Mouse (Mus musculus): ENCODE results near the gene Slc9b1. TPM values are rescaled to one million over a fixed set of nuclear protein-coding genes. Genes with fewer than 3 reads are reported as not detected.

Gene Slc9b1
- polyA plus RNA-seq, 1 experiment from 2014 or later, result 0.27 TPM

- H3K9ac ChIP-seq (ENCODE audit: low read depth, low read length), result no peak overlapping the region
- no peak overlapping the region for H3K4me2 ChIP-seq (replicated peaks; ENCODE audit: low read depth, low read length)
- H3K4me3 ChIP-seq (ENCODE audit: low read length), result no peak overlapping the region
- H3K4me1 ChIP-seq (ENCODE audit: control insufficient read depth, insufficient read depth, low read length), result no peaks in the 10 kb centered on the region
- H3K36me3 ChIP-seq (ENCODE audit: control insufficient read depth, insufficient read depth, low read length), result peaks cover 13% of the 10 kb centered on the region; the same call in 1 of the 2 replicates
- H3K27ac ChIP-seq (ENCODE audit: low read depth, low read length), result no peak overlapping the region
- H3K27me3 ChIP-seq (ENCODE audit: control insufficient read depth, insufficient read depth, low read length), result no peaks in the 10 kb centered on the region
- no peaks in the 10 kb centered on the region for H3K9me3 ChIP-seq (ENCODE audit: control insufficient read depth, low read length)
- ATAC-seq (ENCODE audit: low FRiP score, low TSS enrichment), result peak; percentile 83
- 11% methylated on average over 10 of the region's 10 CpGs for WGBS
Measured at GRCm38 (mm10) chr3:135402201-135402658, 54.4 kb downstream of the Slc9b1 start.

GRCm38 (mm10) chr3:135403211-135403610, 55.4 kb downstream of the Slc9b1 start:
- Histone ChIP-seq H3K4me3 (ENCODE audit: low read length) (no peak overlapping the region), H3K9me3 (ENCODE audit: control insufficient read depth, low read length) (no peaks in the 10 kb centered on the region), H3K27ac (ENCODE audit: low read depth, low read length) (no peak overlapping the region), H3K4me2 (replicated peaks; ENCODE audit: low read depth, low read length) (no peak overlapping the region), H3K4me1 (ENCODE audit: control insufficient read depth, insufficient read depth, low read length) (no peaks in the 10 kb centered on the region), H3K27me3 (ENCODE audit: control insufficient read depth, insufficient read depth, low read length) (no peaks in the 10 kb centered on the region), H3K9ac (ENCODE audit: low read depth, low read length) (no peak overlapping the region), H3K36me3 (ENCODE audit: control insufficient read depth, insufficient read depth, low read length) (peaks cover 17% of the 10 kb centered on the region; the same call in 1 of the 2 replicates)
- 87% methylated on average over 9 of the region's 9 CpGs for WGBS
- ATAC-seq (ENCODE audit: low FRiP score, low TSS enrichment), result no peak

- Histone ChIP-seq H3K4me2 (replicated peaks; ENCODE audit: low read depth, low read length) (no peak overlapping the region), H3K9ac (ENCODE audit: low read depth, low read length) (no peak overlapping the region), H3K27ac (ENCODE audit: low read depth, low read length) (no peak overlapping the region), H3K4me3 (ENCODE audit: low read length) (no peak overlapping the region), H3K27me3 (ENCODE audit: control insufficient read depth, insufficient read depth, low read length) (no peaks in the 10 kb centered on the region), H3K9me3 (ENCODE audit: control insufficient read depth, low read length) (no peaks in the 10 kb centered on the region), H3K4me1 (ENCODE audit: control insufficient read depth, insufficient read depth, low read length) (no peaks in the 10 kb centered on the region), H3K36me3 (ENCODE audit: control insufficient read depth, insufficient read depth, low read length) (peaks cover 17% of the 10 kb centered on the region; the same call in 1 of the 2 replicates)
- 78% methylated on average over 5 of the region's 5 CpGs for WGBS
- ATAC-seq (ENCODE audit: low FRiP score, low TSS enrichment), result no peak
Measured at GRCm38 (mm10) chr3:135403856-135404255, 56.0 kb downstream of the Slc9b1 start.

- no peaks in the 10 kb centered on the region for H3K4me1 ChIP-seq (ENCODE audit: control insufficient read depth, insufficient read depth, low read length)
- H3K36me3 ChIP-seq (ENCODE audit: control insufficient read depth, insufficient read depth, low read length), result peaks cover 20% of the 10 kb centered on the region; the same call in 1 of the 2 replicates
- ATAC-seq (ENCODE audit: low FRiP score, low TSS enrichment), result no peak
- 84% methylated on average over 4 of the region's 4 CpGs for WGBS
- no peak overlapping the region for H3K4me2 ChIP-seq (replicated peaks; ENCODE audit: low read depth, low read length)
- no peak overlapping the region for H3K27ac ChIP-seq (ENCODE audit: low read depth, low read length)
- no peak overlapping the region for H3K9ac ChIP-seq (ENCODE audit: low read depth, low read length)
- no peaks in the 10 kb centered on the region for H3K27me3 ChIP-seq (ENCODE audit: control insufficient read depth, insufficient read depth, low read length)
- H3K4me3 ChIP-seq (ENCODE audit: low read length), result no peak overlapping the region
- no peaks in the 10 kb centered on the region for H3K9me3 ChIP-seq (ENCODE audit: control insufficient read depth, low read length)
Measured at GRCm38 (mm10) chr3:135404599-135404998, 56.8 kb downstream of the Slc9b1 start.

- Histone ChIP-seq H3K4me1 (ENCODE audit: control insufficient read depth, insufficient read depth, low read length) (no peaks in the 10 kb centered on the region), H3K4me3 (ENCODE audit: low read length) (no peak overlapping the region), H3K36me3 (ENCODE audit: control insufficient read depth, insufficient read depth, low read length) (peaks cover 22% of the 10 kb centered on the region; the same call in 1 of the 2 replicates), H3K27me3 (ENCODE audit: control insufficient read depth, insufficient read depth, low read length) (no peaks in the 10 kb centered on the region), H3K27ac (ENCODE audit: low read depth, low read length) (no peak overlapping the region), H3K9me3 (ENCODE audit: control insufficient read depth, low read length) (no peaks in the 10 kb centered on the region), H3K4me2 (replicated peaks; ENCODE audit: low read depth, low read length) (no peak overlapping the region), H3K9ac (ENCODE audit: low read depth, low read length) (no peak overlapping the region)
- no peak for ATAC-seq (ENCODE audit: low FRiP score, low TSS enrichment)
- 86% methylated on average over 9 of the region's 9 CpGs for WGBS
Measured at GRCm38 (mm10) chr3:135407351-135407750, 59.5 kb downstream of the Slc9b1 start.

- Histone ChIP-seq H3K36me3 (ENCODE audit: control insufficient read depth, insufficient read depth, low read length) (peaks cover 22% of the 10 kb centered on the region; the same call in 1 of the 2 replicates), H3K9ac (ENCODE audit: low read depth, low read length) (no peak overlapping the region), H3K9me3 (ENCODE audit: control insufficient read depth, low read length) (no peaks in the 10 kb centered on the region), H3K4me2 (replicated peaks; ENCODE audit: low read depth, low read length) (no peak overlapping the region), H3K4me1 (ENCODE audit: control insufficient read depth, insufficient read depth, low read length) (no peaks in the 10 kb centered on the region), H3K4me3 (ENCODE audit: low read length) (no peak overlapping the region), H3K27ac (ENCODE audit: low read depth, low read length) (no peak overlapping the region), H3K27me3 (ENCODE audit: control insufficient read depth, insufficient read depth, low read length) (no peaks in the 10 kb centered on the region)
- 98% methylated on average over 5 of the region's 5 CpGs for WGBS
- no peak for ATAC-seq (ENCODE audit: low FRiP score, low TSS enrichment)
Measured at GRCm38 (mm10) chr3:135409219-135409618, 61.4 kb downstream of the Slc9b1 start.

- no peak for ATAC-seq (ENCODE audit: low FRiP score, low TSS enrichment)
- no peaks in the 10 kb centered on the region for H3K4me1 ChIP-seq (ENCODE audit: control insufficient read depth, insufficient read depth, low read length)
- no peak overlapping the region for H3K4me3 ChIP-seq (ENCODE audit: low read length)
- H3K27ac ChIP-seq (ENCODE audit: low read depth, low read length), result no peak overlapping the region
- 91% methylated on average over 12 of the region's 12 CpGs for WGBS
- H3K36me3 ChIP-seq (ENCODE audit: control insufficient read depth, insufficient read depth, low read length), result peaks cover 16% of the 10 kb centered on the region; the same call in 1 of the 2 replicates
- H3K4me2 ChIP-seq (replicated peaks; ENCODE audit: low read depth, low read length), result no peak overlapping the region
- H3K9me3 ChIP-seq (ENCODE audit: control insufficient read depth, low read length), result no peaks in the 10 kb centered on the region
- H3K9ac ChIP-seq (ENCODE audit: low read depth, low read length), result no peak overlapping the region
- no peaks in the 10 kb centered on the region for H3K27me3 ChIP-seq (ENCODE audit: control insufficient read depth, insufficient read depth, low read length)
Measured at GRCm38 (mm10) chr3:135411056-135411455, 63.2 kb downstream of the Slc9b1 start.

GRCm38 (mm10) chr3:135411824-135412223, 64.0 kb downstream of the Slc9b1 start:
- H3K27ac ChIP-seq (ENCODE audit: low read depth, low read length), result no peak overlapping the region
- no peaks in the 10 kb centered on the region for H3K4me1 ChIP-seq (ENCODE audit: control insufficient read depth, insufficient read depth, low read length)
- ATAC-seq (ENCODE audit: low FRiP score, low TSS enrichment), result no peak
- H3K9me3 ChIP-seq (ENCODE audit: control insufficient read depth, low read length), result no peaks in the 10 kb centered on the region
- no peak overlapping the region for H3K9ac ChIP-seq (ENCODE audit: low read depth, low read length)
- no peaks in the 10 kb centered on the region for H3K27me3 ChIP-seq (ENCODE audit: control insufficient read depth, insufficient read depth, low read length)
- no peak overlapping the region for H3K4me2 ChIP-seq (replicated peaks; ENCODE audit: low read depth, low read length)
- no peak overlapping the region for H3K4me3 ChIP-seq (ENCODE audit: low read length)
- 83% methylated on average over 9 of the region's 9 CpGs for WGBS
- H3K36me3 ChIP-seq (ENCODE audit: control insufficient read depth, insufficient read depth, low read length), result peaks cover 10% of the 10 kb centered on the region; the same call in 1 of the 2 replicates

GRCm38 (mm10) chr3:135417245-135417644, 69.4 kb downstream of the Slc9b1 start:
- Histone ChIP-seq H3K9ac (ENCODE audit: low read depth, low read length) (no peak overlapping the region), H3K4me1 (ENCODE audit: control insufficient read depth, insufficient read depth, low read length) (peaks cover 6% of the 10 kb centered on the region; the same call in 1 of the 2 replicates), H3K4me3 (ENCODE audit: low read length) (no peak overlapping the region), H3K4me2 (replicated peaks; ENCODE audit: low read depth, low read length) (no peak overlapping the region), H3K9me3 (ENCODE audit: control insufficient read depth, low read length) (no peaks in the 10 kb centered on the region), H3K27me3 (ENCODE audit: control insufficient read depth, insufficient read depth, low read length) (no peaks in the 10 kb centered on the region), H3K36me3 (ENCODE audit: control insufficient read depth, insufficient read depth, low read length) (no peaks in the 10 kb centered on the region), H3K27ac (ENCODE audit: low read depth, low read length) (no peak overlapping the region)
- 85% methylated on average over 3 of the region's 3 CpGs for WGBS
- ATAC-seq (ENCODE audit: low FRiP score, low TSS enrichment), result no peak
